Mouse (Mus musculus) lung, postnatal 4 days (tissue): ENCODE measurements at regions not wholly inside any gene's neighbourhood (a gene's known extent, or its start where the extent isn't known, plus 50 kb on each side); places are given as distances from the start of the nearest gene placed in this dataset.

Experiments used
- DNase-seq, 2 experiments: peaks; one replicate each; pipeline ENCODE4 v3.0.0; 2021

- no peak for DNase-seq
Observed at GRCm38 (mm10) chr5:49909483-49909882, 149.3 kb downstream of the Adgra3 start.

- no peak for DNase-seq
Observed at GRCm38 (mm10) chr5:49896106-49896505, 162.7 kb downstream of the Adgra3 start.

- DNase-seq = no peak
Observed at GRCm38 (mm10) chr5:49880383-49880782, 178.4 kb downstream of the Adgra3 start.

- DNase-seq = no peak
Observed at GRCm38 (mm10) chr5:49876240-49876639, 182.6 kb downstream of the Adgra3 start.

- DNase-seq = peak in 1 of 2 experiments; percentile 6
Observed at GRCm38 (mm10) chr5:49857202-49857601, 201.6 kb downstream of the Adgra3 start.

- no peak for DNase-seq
Observed at GRCm38 (mm10) chr5:49856036-49856435, 202.8 kb downstream of the Adgra3 start.

GRCm38 (mm10) chr5:49848680-49849079, 210.1 kb downstream of the Adgra3 start:
- DNase-seq = no peak

GRCm38 (mm10) chr5:49848174-49848573, 210.6 kb downstream of the Adgra3 start:
- no peak for DNase-seq

- no peak for DNase-seq
Observed at GRCm38 (mm10) chr5:49818832-49819231, 240.0 kb downstream of the Adgra3 start.

- no peak for DNase-seq
Observed at GRCm38 (mm10) chr5:49816751-49817150, 242.1 kb downstream of the Adgra3 start.

- no peak for DNase-seq
Observed at GRCm38 (mm10) chr5:49813335-49813734, 245.5 kb downstream of the Adgra3 start.

GRCm38 (mm10) chr5:49788494-49789160, 263.9 kb upstream of the Kcnip4 start:
- DNase-seq = no peak

- DNase-seq = no peak
Observed at GRCm38 (mm10) chr5:49783728-49784127, 259.0 kb upstream of the Kcnip4 start.

- no peak for DNase-seq
Observed at GRCm38 (mm10) chr5:49761054-49761453, 236.3 kb upstream of the Kcnip4 start.

- no peak for DNase-seq
Observed at GRCm38 (mm10) chr5:49755531-49755930, 230.8 kb upstream of the Kcnip4 start.

GRCm38 (mm10) chr5:49712607-49713006, 187.9 kb upstream of the Kcnip4 start:
- no peak for DNase-seq

GRCm38 (mm10) chr5:49682156-49682555, 157.4 kb upstream of the Kcnip4 start:
- no peak for DNase-seq

GRCm38 (mm10) chr5:49681514-49681913, 156.8 kb upstream of the Kcnip4 start:
- DNase-seq = no peak

- DNase-seq = no peak
Observed at GRCm38 (mm10) chr5:49675885-49676284, 151.2 kb upstream of the Kcnip4 start.

GRCm38 (mm10) chr5:49665196-49665595, 140.5 kb upstream of the Kcnip4 start:
- DNase-seq = no peak

- no peak for DNase-seq
Observed at GRCm38 (mm10) chr5:49663928-49664327, 139.2 kb upstream of the Kcnip4 start.

GRCm38 (mm10) chr5:49662096-49662495, 137.4 kb upstream of the Kcnip4 start:
- no peak for DNase-seq

GRCm38 (mm10) chr5:49660598-49660997, 135.9 kb upstream of the Kcnip4 start:
- DNase-seq = no peak

GRCm38 (mm10) chr5:49650953-49651352, 126.2 kb upstream of the Kcnip4 start:
- DNase-seq = no peak

- no peak for DNase-seq
Observed at GRCm38 (mm10) chr5:49645781-49646180, 121.1 kb upstream of the Kcnip4 start.
